Mouse (Mus musculus) stomach, embryonic 15.5 days (tissue): ENCODE measurements around the gene Fastkd2. TPM values are rescaled to one million over a fixed set of nuclear protein-coding genes. Genes with fewer than 3 reads are reported as not detected.

Experiments used
- ATAC-seq: fragments of 200-750 bp; cut with Nextera tagmentation; 2 replicates; pipeline ENCODE4 v1.8.0; 2017; ENCODE audit warnings: low read depth, moderate number of reproducible peaks, moderate TSS enrichment; ENCODE audit not compliant: insufficient read depth, low FRiP score
- H3K27ac ChIP-seq: fragments of 300-500 bp; sonication (generic); 2 replicates; pipeline ENCODE4 v1.5.1; 2015; ENCODE audit warnings: mild to moderate bottlenecking, inconsistent platforms
- H3K27me3 ChIP-seq: fragments of 300-500 bp; sonication (generic); replicated peaks from 2 replicates; pipeline ENCODE4 v1.6.1; 2015; ENCODE audit warnings: inconsistent platforms
- H3K36me3 ChIP-seq: fragments of 300-500 bp; sonication (generic); 2 replicates; pipeline ENCODE4 v1.6.1; 2015; ENCODE audit warnings: inconsistent platforms
- H3K4me1 ChIP-seq: fragments of 300-500 bp; sonication (generic); 2 replicates; pipeline ENCODE4 v1.6.1; 2015; ENCODE audit warnings: inconsistent platforms
- H3K4me2 ChIP-seq: fragments of 300-500 bp; sonication (generic); 2 replicates; pipeline ENCODE4 v1.6.1; 2015; ENCODE audit warnings: mild to moderate bottlenecking, inconsistent platforms
- H3K4me3 ChIP-seq: fragments of 300-500 bp; sonication (generic); replicated peaks from 2 replicates; pipeline ENCODE4 v1.5.1; 2015; ENCODE audit warnings: inconsistent platforms
- H3K9ac ChIP-seq: fragments of 300-500 bp; sonication (generic); 2 replicates; pipeline ENCODE4 v1.6.1; 2015; ENCODE audit warnings: inconsistent platforms
- H3K9me3 ChIP-seq: fragments of 300-500 bp; sonication (generic); 2 replicates; pipeline ENCODE4 v1.6.1; 2016; ENCODE audit warnings: inconsistent platforms
- WGBS: fragments of 180-500 bp; shearing (Covaris S2); methylation state at CpG from one replicate; pipeline ENCODE4 v1.1.7; 2015; 5-methylcytosine and 5-hydroxymethylcytosine counted together
- polyA plus RNA-seq: library from polyadenylated mRNA; unstranded; fragments of >200 nt; fragmentation: Nextera tagmentation; extraction: Ambion mirVana; gene quantifications from 2 replicates; pipeline ENCODE4 v1.2.1, GENCODE M21; 2015

Gene Fastkd2
- 58.4 and 60.7 TPM in 2 replicates for polyA plus RNA-seq

DNA sequence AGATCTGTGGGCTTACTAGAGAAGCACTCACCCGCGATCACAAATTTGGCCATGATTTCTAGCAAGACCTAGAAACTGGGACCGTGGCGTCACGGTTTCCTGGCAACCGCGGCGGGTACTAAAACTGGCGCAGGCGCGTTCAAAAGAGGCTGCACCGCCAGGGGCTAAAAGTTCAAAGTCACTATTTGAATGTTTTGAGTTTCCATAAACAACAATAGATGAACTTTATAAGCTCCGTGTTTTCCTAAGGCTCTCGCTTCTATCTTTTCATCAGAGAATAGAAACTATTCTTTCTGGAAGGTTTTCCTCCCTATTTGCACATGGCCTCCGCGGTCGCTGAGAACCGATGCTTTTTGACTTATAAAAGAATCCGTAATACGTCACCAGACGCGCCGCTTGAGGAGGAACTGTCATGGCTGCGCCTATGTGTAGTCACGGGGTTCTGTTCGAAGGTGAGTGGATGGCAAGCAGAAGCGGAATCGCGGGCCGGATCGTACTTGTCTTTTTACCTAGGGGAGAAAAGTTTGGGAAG lies at the start of gene Fastkd2, which contains the start of gene Mdh1b:
TSS of gene Fastkd2 (plus strand) at position 375 of the 532 bp plus-strand sequence.
TSS of gene Mdh1b (minus strand) at position 79 of the 532 bp plus-strand sequence.
- Histone ChIP-seq H3K4me2 (peak within 1 kb of the TSS; percentile 61), H3K27me3 (no peaks in the 10 kb centered on the region), H3K4me3 (peak within 1 kb of the TSS; percentile 71), H3K36me3 (no peaks in the 10 kb centered on the region), H3K27ac (no peak within 1 kb of the TSS), H3K9ac (peak within 1 kb of the TSS; percentile 64; the same call in 1 of the 2 replicates), H3K9me3 (no peaks in the 10 kb centered on the region), H3K4me1 (peaks cover 4% of the 10 kb centered on the region; the same call in 1 of the 2 replicates)
- WGBS: under 1% methylated on average over 31 of the region's 31 CpGs
- ATAC-seq: peak; percentile 91

DNA sequence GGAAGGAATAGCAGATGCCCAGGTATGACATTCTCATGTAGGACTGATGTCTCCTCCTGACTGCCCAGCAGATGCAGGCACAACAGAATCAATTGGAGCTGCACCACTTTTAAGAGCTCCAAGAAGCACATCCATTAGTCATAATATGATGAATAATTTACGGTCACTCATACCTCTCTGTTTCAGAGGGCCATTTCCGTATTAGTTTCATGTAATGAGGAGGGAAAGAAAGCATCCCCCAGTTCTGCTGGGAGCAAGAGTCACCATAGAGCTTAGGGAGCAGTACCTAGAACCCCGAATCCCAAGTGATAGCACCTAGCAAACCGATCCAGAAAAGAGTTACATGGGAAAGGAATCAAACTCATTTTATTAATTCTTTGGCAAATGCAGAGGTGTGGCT lies 43.6 kb upstream of the Fastkd2 start, which contains the start of gene Dytn:
TSS of gene Dytn (minus strand) at position 101 of the 400 bp plus-strand sequence.
- WGBS: 82% methylated on average over 4 of the region's 4 CpGs
- ATAC-seq: no peak

DNA sequence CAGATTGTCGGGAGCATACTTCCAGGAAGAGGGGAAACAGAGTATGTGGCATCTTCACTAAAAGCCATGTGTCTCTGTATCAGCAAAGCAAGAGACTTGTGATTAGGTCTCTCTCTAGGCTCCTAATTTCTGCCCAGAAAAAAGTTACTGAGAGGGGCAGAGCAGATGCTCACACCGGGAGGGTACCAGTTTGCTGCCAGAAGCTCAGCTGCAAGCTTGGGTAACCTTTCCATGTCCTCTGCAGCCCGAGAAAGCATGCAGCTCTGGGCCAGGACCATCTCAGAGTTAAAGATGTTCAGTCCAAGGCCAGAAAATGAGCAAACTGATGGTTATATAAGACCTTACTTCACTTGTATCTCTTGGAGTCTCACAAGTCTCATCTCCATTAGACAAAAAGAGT lies 33.6 kb upstream of the Fastkd2 start:
- Histone ChIP-seq H3K4me2 (no peak overlapping the region), H3K27ac (no peak overlapping the region), H3K9me3 (no peaks in the 10 kb centered on the region), H3K4me3 (no peak overlapping the region), H3K9ac (no peak overlapping the region), H3K27me3 (no peaks in the 10 kb centered on the region), H3K36me3 (no peaks in the 10 kb centered on the region), H3K4me1 (no peaks in the 10 kb centered on the region)
- 80% methylated on average over 3 of the region's 3 CpGs for WGBS
- no peak for ATAC-seq

More for the DNA sequence above, 43.6 kb upstream of the Fastkd2 start, which contains the start of gene Dytn:
- Histone ChIP-seq H3K36me3 (no peaks in the 10 kb centered on the region), H3K9me3 (no peaks in the 10 kb centered on the region), H3K4me2 (no peak within 1 kb of the TSS), H3K4me1 (no peaks in the 10 kb centered on the region), H3K9ac (no peak within 1 kb of the TSS), H3K4me3 (no peak within 1 kb of the TSS), H3K27me3 (no peaks in the 10 kb centered on the region), H3K27ac (no peak within 1 kb of the TSS)

DNA sequence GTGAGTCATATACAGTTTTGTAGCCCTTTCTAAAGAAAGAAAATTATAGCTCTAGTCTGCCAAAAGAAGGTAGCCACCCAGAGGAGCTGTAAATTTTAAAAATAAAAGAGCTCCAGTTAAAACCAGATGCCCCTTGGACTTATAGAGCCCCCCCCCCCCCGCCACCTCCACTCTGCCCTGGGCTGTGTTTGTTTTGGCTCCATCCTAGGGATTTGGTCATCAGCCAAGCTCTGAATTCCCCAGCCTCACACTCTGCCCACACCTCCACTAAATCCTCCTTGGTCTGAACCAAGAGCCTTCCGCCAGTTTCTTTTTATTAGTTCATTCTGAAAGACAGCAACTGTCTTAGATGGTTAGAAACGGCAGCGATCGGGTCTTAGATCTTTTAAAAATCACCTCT lies 24.7 kb upstream of the Fastkd2 start:
- 73% methylated on average over 5 of the region's 5 CpGs for WGBS
- Histone ChIP-seq H3K4me3 (no peak overlapping the region), H3K9ac (no peak overlapping the region), H3K27me3 (no peaks in the 10 kb centered on the region), H3K36me3 (no peaks in the 10 kb centered on the region), H3K4me1 (no peaks in the 10 kb centered on the region), H3K27ac (no peak overlapping the region), H3K9me3 (no peaks in the 10 kb centered on the region), H3K4me2 (no peak overlapping the region)
- ATAC-seq: no peak; the same call in 1 of the 2 replicates

DNA sequence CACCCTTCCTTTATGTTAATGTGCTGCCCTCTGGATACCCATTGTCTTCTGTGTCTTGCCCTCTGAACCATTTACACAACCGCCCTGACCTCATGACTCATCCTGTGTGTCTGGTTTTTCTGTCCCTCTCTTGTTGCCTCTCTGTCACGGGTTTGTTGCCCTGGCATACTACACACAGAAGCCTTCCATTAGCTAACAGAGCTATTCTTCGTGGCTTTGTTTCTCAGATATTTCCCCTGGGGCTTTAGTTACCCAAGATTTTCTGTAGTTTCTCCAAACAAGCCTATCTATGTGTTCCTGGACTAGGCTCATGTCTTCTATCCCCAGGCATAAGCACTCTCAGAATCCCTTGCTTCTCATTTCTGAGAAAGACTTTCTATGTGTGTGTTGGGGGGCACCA lies 21.5 kb upstream of the Fastkd2 start:
- Histone ChIP-seq H3K4me3 (no peak overlapping the region), H3K27ac (no peak overlapping the region), H3K4me2 (no peak overlapping the region), H3K27me3 (no peaks in the 10 kb centered on the region), H3K36me3 (no peaks in the 10 kb centered on the region), H3K9me3 (no peaks in the 10 kb centered on the region), H3K4me1 (no peaks in the 10 kb centered on the region), H3K9ac (no peak overlapping the region)
- 62% methylated on average over 3 of the region's 3 CpGs for WGBS
- ATAC-seq: no peak

DNA sequence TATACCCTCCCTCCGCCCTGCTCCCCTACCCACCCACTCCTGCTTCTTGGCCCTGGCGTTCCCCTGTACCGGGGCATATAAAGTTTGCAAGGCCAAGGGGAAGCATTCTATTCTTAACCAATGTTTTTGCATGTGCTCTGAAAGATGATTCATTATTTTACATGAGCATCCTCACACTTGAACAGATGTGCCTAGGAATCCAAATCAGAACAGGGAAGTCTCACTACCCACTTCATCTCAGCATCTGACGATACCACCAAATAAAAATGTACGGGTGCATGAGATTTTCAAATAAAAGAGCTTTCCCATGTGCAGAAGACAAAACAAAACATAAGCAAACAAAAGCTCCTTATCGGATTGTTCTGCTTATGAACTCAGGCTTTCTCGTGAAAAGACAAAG lies 10.3 kb upstream of the Fastkd2 start:
- H3K4me3 ChIP-seq: no peak overlapping the region
- no peaks in the 10 kb centered on the region for H3K27me3 ChIP-seq
- H3K9ac ChIP-seq: no peak overlapping the region
- no peak for ATAC-seq
- WGBS: 80% methylated on average over 7 of the region's 7 CpGs
- no peak overlapping the region for H3K27ac ChIP-seq
- H3K4me2 ChIP-seq: no peak overlapping the region
- no peaks in the 10 kb centered on the region for H3K9me3 ChIP-seq
- H3K4me1 ChIP-seq: no peaks in the 10 kb centered on the region
- H3K36me3 ChIP-seq: no peaks in the 10 kb centered on the region

DNA sequence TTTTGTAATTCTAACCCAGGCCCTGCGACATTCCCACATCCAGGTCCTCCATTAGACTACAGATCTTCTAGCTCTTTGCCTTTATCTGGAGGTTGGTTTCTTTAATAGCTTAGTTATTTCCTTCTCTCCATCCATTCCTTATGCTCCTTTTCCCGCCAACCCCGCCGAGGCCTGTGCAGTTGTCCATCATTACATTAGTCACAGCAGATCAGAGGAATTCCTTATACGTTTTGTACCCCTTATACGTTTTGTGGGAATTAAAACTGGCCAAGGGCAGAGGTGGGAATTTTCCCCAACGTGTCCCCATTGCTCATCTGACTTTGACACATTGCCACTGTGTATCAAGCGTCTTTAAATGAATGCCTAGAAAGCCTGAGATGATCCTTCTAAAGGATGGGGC lies 618 bp upstream of the Fastkd2 start:
- H3K9ac ChIP-seq: no peak overlapping the region
- H3K27me3 ChIP-seq: no peaks in the 10 kb centered on the region
- ATAC-seq: no peak
- no peaks in the 10 kb centered on the region for H3K9me3 ChIP-seq
- H3K4me1 ChIP-seq: peaks cover 4% of the 10 kb centered on the region; the same call in 1 of the 2 replicates
- peak overlapping the region; percentile 71 for H3K4me3 ChIP-seq
- no peaks in the 10 kb centered on the region for H3K36me3 ChIP-seq
- peak overlapping the region; percentile 61 for H3K4me2 ChIP-seq
- no peak overlapping the region for H3K27ac ChIP-seq
- WGBS: 47% methylated on average over 8 of the region's 8 CpGs

DNA sequence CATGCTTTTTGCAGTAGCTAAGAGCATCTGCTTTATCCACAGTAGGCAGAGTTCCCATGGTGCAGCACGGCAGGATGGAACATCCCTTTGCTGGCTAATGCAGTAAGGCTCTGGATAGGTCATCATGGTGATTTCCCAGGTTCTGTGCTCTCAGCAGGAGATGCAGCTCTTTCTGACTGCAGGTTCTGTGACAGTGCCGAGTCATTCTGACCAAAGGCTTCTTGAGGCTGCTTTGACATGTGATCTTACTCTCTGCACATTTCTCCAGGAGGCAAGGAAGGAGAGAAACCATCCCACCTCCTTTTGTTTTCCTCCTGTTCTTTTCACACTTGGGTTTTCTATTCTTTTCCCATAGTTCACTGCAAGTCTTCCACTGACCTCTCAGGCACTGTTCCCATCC lies 25.6 kb downstream of the Fastkd2 start:
- no peaks in the 10 kb centered on the region for H3K4me1 ChIP-seq
- ATAC-seq: no peak
- 0 out of 2 replicates have a peak, but pooled peaks cover 4% of the 10 kb centered on the region for H3K36me3 ChIP-seq
- no peak overlapping the region for H3K4me3 ChIP-seq
- H3K4me2 ChIP-seq: no peak overlapping the region
- no peak overlapping the region for H3K27ac ChIP-seq
- no peaks in the 10 kb centered on the region for H3K27me3 ChIP-seq
- H3K9me3 ChIP-seq: no peaks in the 10 kb centered on the region
- WGBS: 68% methylated on average over 2 of the region's 2 CpGs
- no peak overlapping the region for H3K9ac ChIP-seq

DNA sequence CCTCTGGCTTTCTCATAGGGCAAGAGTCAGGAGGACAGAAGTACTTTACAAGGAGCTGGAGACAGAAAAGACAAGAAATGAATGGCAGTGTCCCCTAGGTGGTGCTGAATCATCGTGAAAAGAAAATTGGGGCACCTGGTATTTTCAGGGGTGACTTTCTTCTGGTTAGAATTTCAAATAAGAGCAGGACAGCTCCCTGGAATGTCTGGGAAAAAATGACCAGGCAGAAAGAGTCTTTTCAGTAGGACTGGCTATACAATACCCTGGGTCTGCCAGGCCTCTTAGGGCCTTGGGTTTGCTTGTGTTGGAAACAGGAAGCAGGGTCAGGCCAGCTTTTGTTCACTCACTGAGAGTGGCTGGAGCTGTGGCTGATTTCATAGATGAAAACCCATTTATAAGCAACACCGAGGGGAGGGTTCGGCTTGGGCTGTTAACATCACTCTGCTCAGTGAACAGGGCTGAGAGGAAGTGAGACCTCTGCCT lies 32.8 kb downstream of the Fastkd2 start:
- Histone ChIP-seq H3K36me3 (no peaks in the 10 kb centered on the region), H3K4me2 (no peak overlapping the region), H3K27ac (no peak overlapping the region), H3K4me1 (no peaks in the 10 kb centered on the region), H3K9ac (no peak overlapping the region), H3K4me3 (no peak overlapping the region), H3K27me3 (no peaks in the 10 kb centered on the region), H3K9me3 (no peaks in the 10 kb centered on the region)
- WGBS: 18% methylated on average over 3 of the region's 3 CpGs
- no peak; the same call in 1 of the 2 replicates for ATAC-seq

DNA sequence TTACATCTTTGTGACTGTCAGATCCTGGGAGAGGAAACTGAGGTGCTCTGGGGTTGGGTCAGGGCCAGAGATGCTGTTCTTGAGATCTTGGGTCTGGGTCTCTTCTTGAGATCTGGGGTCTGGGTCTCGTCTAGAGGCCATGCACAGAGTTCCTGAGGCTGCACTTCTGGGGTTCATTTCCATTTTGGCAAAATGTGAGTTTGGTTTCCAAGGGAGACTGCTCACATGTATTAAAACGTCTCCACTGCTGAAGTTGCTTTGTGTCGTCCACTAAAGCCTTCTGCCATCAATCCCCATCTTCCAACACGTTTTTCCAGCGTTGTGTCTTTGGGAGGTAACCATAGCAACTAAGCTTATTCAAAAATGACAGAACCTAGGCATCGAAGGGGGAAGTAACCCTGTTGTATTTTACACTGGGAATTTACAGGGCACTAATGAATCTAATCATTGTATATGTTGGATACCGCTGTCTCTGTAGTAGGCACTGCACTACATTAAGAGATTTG lies 33.5 kb downstream of the Fastkd2 start:
- WGBS: 45% methylated on average over 7 of the region's 7 CpGs
- H3K27ac ChIP-seq: no peak overlapping the region
- H3K27me3 ChIP-seq: no peaks in the 10 kb centered on the region

DNA sequence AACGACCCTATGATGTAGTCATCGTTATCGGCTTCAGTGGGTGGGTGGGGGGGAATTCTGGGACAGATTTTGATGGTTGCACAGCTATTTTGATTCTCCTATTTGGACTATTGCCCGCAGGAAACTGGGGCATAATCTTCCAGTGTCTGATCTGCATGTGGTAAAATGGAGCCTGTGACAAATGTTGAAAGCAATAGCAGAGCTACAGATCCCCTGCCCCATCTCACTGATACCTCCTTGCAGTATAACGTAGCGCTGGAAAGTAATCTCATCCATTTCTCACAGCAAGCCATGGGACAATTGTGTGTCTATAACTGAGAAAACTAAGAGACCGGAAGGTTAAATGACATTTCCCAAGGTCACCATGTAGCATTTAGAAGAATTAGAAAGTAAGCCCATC lies 34.0 kb downstream of the Fastkd2 start:
- no peak overlapping the region for H3K9ac ChIP-seq
- no peaks in the 10 kb centered on the region for H3K4me1 ChIP-seq
- H3K27ac ChIP-seq: no peak overlapping the region
- ATAC-seq: no peak
- H3K9me3 ChIP-seq: no peaks in the 10 kb centered on the region
- no peaks in the 10 kb centered on the region for H3K27me3 ChIP-seq
- no peak overlapping the region for H3K4me3 ChIP-seq
- H3K4me2 ChIP-seq: no peak overlapping the region
- no peaks in the 10 kb centered on the region for H3K36me3 ChIP-seq
- WGBS: 83% methylated on average over 7 of the region's 7 CpGs

More for the DNA sequence above, 33.5 kb downstream of the Fastkd2 start:
- H3K9ac ChIP-seq: no peak overlapping the region
- H3K4me1 ChIP-seq: no peaks in the 10 kb centered on the region
- no peak overlapping the region for H3K4me3 ChIP-seq
- no peaks in the 10 kb centered on the region for H3K36me3 ChIP-seq
- H3K9me3 ChIP-seq: no peaks in the 10 kb centered on the region
- H3K4me2 ChIP-seq: no peak overlapping the region
- ATAC-seq: no peak

DNA sequence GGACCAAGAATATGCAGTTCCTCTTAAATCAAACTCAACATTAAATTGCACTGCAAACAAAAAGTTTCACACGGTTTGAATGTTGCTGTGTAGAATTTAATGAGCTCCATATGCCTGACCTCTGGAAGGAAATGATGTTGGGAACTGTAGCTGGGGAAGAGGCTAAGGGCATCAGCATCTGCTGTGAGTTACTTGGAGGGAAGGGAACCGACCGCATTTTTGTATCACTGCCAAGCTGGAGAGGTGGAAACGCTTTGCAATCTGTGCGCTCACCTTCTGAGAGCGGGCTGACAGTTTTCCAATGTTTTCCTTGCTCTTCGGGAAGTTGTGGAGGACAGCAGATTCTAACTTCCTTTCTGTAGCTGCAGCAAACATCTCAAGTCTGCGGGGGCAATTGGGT lies 37.7 kb downstream of the Fastkd2 start:
- no peak overlapping the region for H3K27ac ChIP-seq

More for the DNA sequence above, 37.7 kb downstream of the Fastkd2 start:
- H3K4me3 ChIP-seq: no peak overlapping the region
- no peak overlapping the region for H3K9ac ChIP-seq
- 53% methylated on average over 8 of the region's 8 CpGs for WGBS
- H3K4me2 ChIP-seq: no peak overlapping the region
- no peak for ATAC-seq
- no peaks in the 10 kb centered on the region for H3K4me1 ChIP-seq
- no peaks in the 10 kb centered on the region for H3K27me3 ChIP-seq
- H3K9me3 ChIP-seq: no peaks in the 10 kb centered on the region
- no peaks in the 10 kb centered on the region for H3K36me3 ChIP-seq
